ENCODE assay signal across 18 mouse cellular contexts in genomic region chr16:36903156-36903555, GRCm38 (mm10). TPM values are rescaled to one million over a fixed set of nuclear protein-coding genes. Genes with fewer than 3 reads are reported as not detected.
"Had no signal": no experiment of that assay in that cellular context is flagged by ENCODE, and none has a peak within 500 bp of the region (broad histone marks: within the 10 kb centered on the region; RNA-seq: fewer than 3 reads in every experiment).

No protein-coding gene starts in this region.

- ATAC-seq: hindbrain, embryonic 16.5 days; inflammation-experienced regulatory T-cells, adult 6 months; intestine, embryonic 15.5 days; intestine, postnatal 0 days; liver, postnatal 0 days had no signal

- DNase-seq: gastrocnemius, adult 2 months; gastrocnemius, postnatal 10 days; gastrocnemius, postnatal 25 days; heart, adult 2 months; heart, postnatal 4 days; kidney, adult 18-20 months; kidney, adult 8-10 months; kidney, postnatal 10 days; kidney, postnatal 25 days; kidney, postnatal 4 days; liver; liver, embryonic 13.5 days; liver, postnatal 0 days had no signal

RNA-seq across cellular contexts. Expression of gene Eaf2, which starts 28.4 kb away (rescaled TPM):
- total RNA-seq: granulocyte monocyte progenitor cell, adult 5-6 weeks had no signal
